Mouse (Mus musculus) cerebellum, postnatal 14 days (tissue): ENCODE measurements at regions not wholly inside any gene's neighbourhood (a gene's known extent, or its start where the extent isn't known, plus 50 kb on each side); places are given as distances from the start of the nearest gene placed in this dataset.

Experiments used
- DNase-seq, 2 experiments: peaks; one replicate each; pipeline ENCODE4 v3.0.0; 2021; ENCODE audit warnings: mixed read lengths in 2 of 2

GRCm38 (mm10) chr19:44692396-44692795 is 63.4 kb upstream of the Pax2 start:
- DNase-seq = peak; percentile 23 to 36

- DNase-seq = peak; percentile 24 to 36
Measured at GRCm38 (mm10) chr19:44692816-44693215, 63.0 kb upstream of the Pax2 start.

- no peak for DNase-seq
Measured at GRCm38 (mm10) chr19:44695331-44695730, 60.5 kb upstream of the Pax2 start.

GRCm38 (mm10) chr19:44696059-44696712 is 59.7 kb upstream of the Pax2 start:
- no peak for DNase-seq

- no peak for DNase-seq
Measured at GRCm38 (mm10) chr19:44696773-44697172, 59.1 kb upstream of the Pax2 start.

GRCm38 (mm10) chr19:44698382-44699256 is 57.2 kb upstream of the Pax2 start:
- no peak for DNase-seq
